Mouse (Mus musculus): ENCODE measurements around the gene Olfr1216.
"Not testable (repeated sequence)": the region's sequence is repeated elsewhere in the genome, so short reads cannot be mapped to it uniquely, and the experiment has no call there.

Olfr1216 gene

DNA sequence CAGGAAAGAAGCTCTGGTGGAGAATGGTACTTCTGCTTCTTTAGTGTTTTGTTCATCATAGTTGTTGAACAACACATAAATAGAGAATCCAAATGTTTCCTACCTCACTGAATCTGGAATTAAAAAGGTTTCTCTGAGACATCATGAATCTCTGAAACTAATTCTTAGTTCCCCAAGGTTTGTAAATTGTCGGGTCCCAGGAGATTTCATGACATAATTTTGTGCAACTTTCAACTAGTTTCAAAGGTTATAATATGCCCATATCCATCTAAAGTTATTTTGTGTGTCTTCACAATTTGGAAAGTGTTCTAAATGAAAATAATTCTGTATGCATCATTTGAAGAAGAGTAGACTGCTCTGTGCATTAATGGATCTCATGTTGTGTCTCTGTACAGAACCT lies at the start of gene Olfr1216:
TSS of gene Olfr1216 (minus strand) at position 101 of the 400 bp plus-strand sequence.
- CTCF ChIA-PET = no interaction called here

DNA sequence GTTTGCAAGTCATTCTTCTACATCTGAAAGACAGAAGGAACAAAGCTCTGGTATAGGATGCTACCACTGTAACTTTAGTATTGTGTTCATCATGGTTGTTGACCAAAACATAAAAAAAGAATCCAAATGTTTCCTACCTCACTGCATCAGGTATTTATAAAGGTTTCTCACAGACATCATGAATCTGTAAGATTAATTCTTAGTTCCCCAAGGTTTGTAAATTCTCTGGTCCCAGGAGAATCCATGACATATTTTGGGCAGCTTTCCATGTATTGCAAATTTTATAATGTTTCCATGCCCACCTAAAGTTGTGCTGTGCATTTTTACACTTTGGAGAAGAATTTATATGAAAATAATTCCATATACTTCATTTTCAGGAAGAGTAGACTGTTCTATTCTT lies 42.9 kb upstream of the Olfr1216 start, which contains the start of gene Olfr1218:
TSS of gene Olfr1218 (minus strand) at position 101 of the 400 bp plus-strand sequence.
- CTCF ChIA-PET = no interaction called here

DNA sequence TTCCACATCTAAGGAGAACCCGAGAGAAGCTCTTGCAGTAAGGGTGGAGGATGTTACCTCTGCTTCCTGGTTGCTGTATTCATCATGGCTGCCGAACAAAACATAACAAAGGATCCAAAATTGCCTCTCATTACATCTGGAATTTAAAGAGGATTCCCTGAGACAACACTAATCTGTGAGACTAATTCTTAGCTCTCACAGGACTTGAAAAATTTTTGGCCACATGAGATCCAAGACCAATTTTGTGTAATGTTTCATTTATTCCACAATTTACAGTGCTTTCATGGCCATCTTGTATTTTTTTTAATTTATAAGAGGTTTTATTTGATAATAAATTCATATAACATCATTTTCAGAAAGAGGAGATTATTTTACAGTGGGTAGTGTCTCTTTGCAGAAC lies 13.8 kb upstream of the Olfr1216 start, which contains the start of gene Olfr1217:
TSS of gene Olfr1217 (minus strand) at position 101 of the 400 bp plus-strand sequence.
- CTCF ChIA-PET = no interaction called here

DNA sequence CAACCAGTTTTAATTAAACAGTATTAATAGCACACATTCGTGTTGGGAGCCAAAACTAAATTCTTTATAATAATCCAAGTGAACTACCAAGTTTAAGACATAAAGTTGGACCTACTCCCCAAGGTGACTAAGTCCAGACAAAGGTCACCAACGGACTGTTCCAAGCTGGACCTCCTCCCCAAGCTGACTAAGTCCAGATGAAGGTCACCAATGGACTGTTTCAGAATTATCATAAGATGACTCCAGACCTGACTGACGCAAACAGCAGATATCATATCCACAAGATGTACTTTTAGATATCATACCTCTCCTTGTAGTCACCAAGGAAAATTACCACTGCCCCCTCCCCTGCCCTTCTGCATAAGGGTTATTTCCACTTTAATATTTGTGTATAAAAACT lies 3.3 kb upstream of the Olfr1216 start:
- CTCF ChIA-PET = not testable (repeated sequence)

DNA sequence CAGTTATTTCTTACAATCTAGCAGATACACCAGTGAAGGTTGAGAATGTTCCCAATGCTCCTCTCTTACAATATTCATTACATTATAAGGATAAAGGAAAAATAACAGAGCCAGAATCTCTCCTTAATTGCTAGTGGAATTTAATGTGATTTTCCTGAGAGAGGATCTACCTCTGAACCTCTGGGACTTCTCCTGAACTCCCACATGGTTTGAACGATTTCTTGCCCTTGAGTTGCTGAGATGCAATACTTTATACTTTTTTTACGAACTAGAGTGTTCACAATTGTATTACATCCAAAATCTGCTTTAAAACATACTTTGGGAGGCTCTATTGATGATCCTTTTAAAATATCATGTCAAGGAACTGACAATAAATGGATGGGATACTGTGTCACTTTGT lies 11.3 kb downstream of the Olfr1216 start, which contains the start of gene Olfr1215:
TSS of gene Olfr1215 (minus strand) at position 101 of the 400 bp plus-strand sequence.
- CTCF ChIA-PET = no interaction called here

DNA sequence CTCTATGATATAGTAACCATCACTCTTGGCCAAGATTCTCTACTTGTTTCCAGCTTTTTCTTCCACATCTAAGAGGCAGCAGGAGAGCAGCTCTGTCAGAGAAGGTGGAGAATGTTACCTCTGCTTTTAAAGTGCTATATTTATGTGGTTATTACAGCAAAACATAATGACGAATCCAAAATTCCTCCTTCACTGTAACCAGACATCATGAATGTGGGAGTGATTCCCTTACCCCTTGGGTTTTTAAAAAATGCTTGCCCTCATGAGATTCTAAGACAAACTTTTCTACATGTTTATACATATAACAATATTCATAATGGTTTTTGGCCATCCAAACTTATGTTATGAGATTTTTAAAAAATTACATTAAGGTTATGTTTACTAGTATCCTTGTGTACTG lies 25.6 kb downstream of the Olfr1216 start, which contains the start of gene Olfr1214:
TSS of gene Olfr1214 (minus strand) at position 101 of the 400 bp plus-strand sequence.
- CTCF ChIA-PET = no interaction called here

DNA sequence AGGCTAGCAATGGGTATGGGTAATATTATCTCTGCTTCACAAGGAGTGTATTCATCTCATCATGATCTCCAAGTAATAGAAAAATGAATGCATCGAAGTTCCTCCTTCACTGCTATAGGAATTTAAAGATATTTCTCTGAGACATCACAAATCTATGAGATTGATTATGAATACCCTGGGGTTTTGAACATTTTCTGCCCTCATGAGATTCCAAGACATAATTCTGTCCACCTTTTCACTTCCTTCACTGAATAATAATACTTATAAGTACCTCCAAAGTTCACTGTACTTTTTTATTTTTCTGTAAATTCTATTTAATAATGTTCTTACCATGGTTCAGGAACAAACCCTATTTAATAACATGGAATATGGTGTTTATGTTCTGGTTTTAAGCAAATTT lies 38.0 kb downstream of the Olfr1216 start, which contains the start of gene Gm13762:
TSS of gene Gm13762 (minus strand) at position 101 of the 400 bp plus-strand sequence.
- CTCF ChIA-PET = no interaction called here
